Comparison of ENCODE assay signal across 28 mouse cellular contexts in the genomic region with DNA sequence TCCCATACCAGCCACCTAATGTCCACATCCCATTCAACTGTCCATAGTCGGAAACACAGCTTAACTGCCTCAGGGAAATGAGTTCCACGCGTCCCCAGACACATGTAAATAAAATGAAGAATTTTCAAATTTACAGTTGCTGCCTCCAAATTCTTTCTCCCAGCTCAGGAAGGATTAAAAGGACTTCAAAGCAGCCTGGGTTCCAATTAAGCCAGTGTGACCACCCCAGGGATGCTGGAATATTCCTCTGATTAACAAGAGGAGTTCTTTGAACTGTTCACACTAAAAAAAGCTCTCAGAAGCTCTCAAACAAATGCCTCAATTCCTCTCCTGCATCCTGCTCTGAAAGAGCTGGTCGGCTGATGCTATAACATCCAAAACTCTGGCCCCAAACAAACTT. TPM values are rescaled to one million over a fixed set of nuclear protein-coding genes. Genes with fewer than 3 reads are reported as not detected.
DNase-seq lines count a peak whose midpoint lies in the region; ATAC-seq lines count a peak whose summit lies in the region.
"Had no signal": no experiment of that assay in that cellular context is flagged by ENCODE, and none has a peak within 500 bp of the region (broad histone marks: within the 10 kb centered on the region; RNA-seq: fewer than 3 reads in every experiment).

No protein-coding gene starts in this region.

- ATAC-seq in forebrain, embryonic 11.5 days (replicated peaks; ENCODE audit: low FRiP score): no peak
- ATAC-seq in forebrain, embryonic 13.5 days: no peak
- ATAC-seq in limb, embryonic 11.5 days (ENCODE audit: insufficient number of reproducible peaks, low FRiP score, low TSS enrichment, low read depth): no peak
- ATAC-seq in midbrain, embryonic 16.5 days: no peak
- ATAC-seq: hindbrain, postnatal 0 days; inflammation-experienced regulatory T-cells, adult 6 months; intestine, embryonic 16.5 days; Patski had no signal

- H3K9ac ChIP-seq in forebrain, embryonic 11.5 days (ENCODE audit: low read length): no peak overlapping the region
- H3K9ac ChIP-seq in forebrain, embryonic 13.5 days: no peak overlapping the region
- H3K9ac ChIP-seq in limb, embryonic 11.5 days (ENCODE audit: low read length): no peak overlapping the region
- H3K9ac ChIP-seq in midbrain, embryonic 16.5 days (ENCODE audit: low read depth, low read length): no peak overlapping the region
- H3K9ac ChIP-seq: heart, embryonic 13.5 days; hindbrain, embryonic 14.5 days had no signal

- H3K9me3 ChIP-seq in forebrain, embryonic 11.5 days (ENCODE audit: control insufficient read depth, low read length): no peaks in the 10 kb centered on the region
- H3K9me3 ChIP-seq in forebrain, embryonic 13.5 days (replicated peaks): no peaks in the 10 kb centered on the region
- no peaks in the 10 kb centered on the region for H3K9me3 ChIP-seq in limb, embryonic 11.5 days (ENCODE audit: control insufficient read depth, low read length)
- H3K9me3 ChIP-seq in limb, embryonic 10.5 days (replicated peaks): no peaks in the 10 kb centered on the region
- no peaks in the 10 kb centered on the region for H3K9me3 ChIP-seq in midbrain, embryonic 16.5 days (replicated peaks; ENCODE audit: control insufficient read depth, low read length, poor library complexity, severe bottlenecking)
- no peaks in the 10 kb centered on the region for H3K9me3 ChIP-seq in midbrain, embryonic 10.5 days (replicated peaks)
- H3K9me3 ChIP-seq: G1E; heart, embryonic 10.5 days; heart, embryonic 13.5 days had no signal

- H3K4me1 ChIP-seq in forebrain, embryonic 11.5 days (replicated peaks; ENCODE audit: control insufficient read depth, insufficient read depth, low read length): peaks cover 19% of the 10 kb centered on the region
- peaks cover 32% of the 10 kb centered on the region for H3K4me1 ChIP-seq in forebrain, embryonic 13.5 days
- H3K4me1 ChIP-seq in limb, embryonic 11.5 days (ENCODE audit: control insufficient read depth, insufficient read depth, low read length): no peaks in the 10 kb centered on the region
- peaks cover 32% of the 10 kb centered on the region for H3K4me1 ChIP-seq in limb, embryonic 10.5 days
- peaks cover 20% of the 10 kb centered on the region for H3K4me1 ChIP-seq in midbrain, embryonic 16.5 days (ENCODE audit: control insufficient read depth, insufficient read depth, low read length)
- peaks cover 23% of the 10 kb centered on the region for H3K4me1 ChIP-seq in midbrain, embryonic 10.5 days

- WGBS in forebrain, embryonic 11.5 days: 44% methylated on average over 4 of the region's 4 CpGs
- 25% methylated on average over 4 of the region's 4 CpGs for WGBS in forebrain, embryonic 13.5 days
- 41% methylated on average over 4 of the region's 4 CpGs for WGBS in limb, embryonic 11.5 days
- WGBS in limb, embryonic 10.5 days: 62% methylated on average over 4 of the region's 4 CpGs
- 35% methylated on average over 4 of the region's 4 CpGs for WGBS in midbrain, embryonic 16.5 days
- 78% methylated on average over 4 of the region's 4 CpGs for WGBS in midbrain, embryonic 10.5 days

- DNase-seq in forebrain, embryonic 11.5 days (ENCODE audit: low spot score): no peak
- DNase-seq in limb, embryonic 11.5 days (ENCODE audit: low spot score): no peak
- no peak for DNase-seq in limb, embryonic 10.5 days (ENCODE audit: low spot score)
- no peak for DNase-seq in midbrain, embryonic 10.5 days (ENCODE audit: low spot score)
- DNase-seq in forelimb bud, embryonic 11.5 days (ENCODE audit: low read depth, low spot score): peak; percentile 37
- no peak for DNase-seq in adrenal gland, postnatal 36 days
- DNase-seq: adrenal gland, adult 2 months; adrenal gland, postnatal 14 days; B cell, adult 2 months; cerebellum, adult 18-20 months; cerebellum, adult 9-10 months; cerebellum, postnatal 14 days; gastrocnemius, postnatal 10 days; gastrocnemius, postnatal 36 days; heart, adult 2 months; heart, postnatal 14 days; heart, postnatal 4 days had no signal

- peak overlapping the region; percentile 12; the same call in 1 of the 2 replicates for H3K27ac ChIP-seq in forebrain, embryonic 11.5 days (ENCODE audit: low read depth, low read length)
- H3K27ac ChIP-seq in forebrain, embryonic 13.5 days: no peak overlapping the region
- 0 out of 2 replicates have a peak overlapping the region, but pooled peaks have one; percentile 14 for H3K27ac ChIP-seq in limb, embryonic 11.5 days (replicated peaks; ENCODE audit: low read depth, low read length)
- no peak overlapping the region for H3K27ac ChIP-seq in limb, embryonic 10.5 days
- H3K27ac ChIP-seq in midbrain, embryonic 16.5 days (ENCODE audit: low read length): peak overlapping the region; percentile 51; the same call in 1 of the 2 replicates
- H3K27ac ChIP-seq in midbrain, embryonic 10.5 days (replicated peaks): no peak overlapping the region
- H3K27ac ChIP-seq: heart, adult 2 months; heart, embryonic 10.5 days; heart, embryonic 13.5 days; hindbrain, embryonic 14.5 days; hindbrain, postnatal 0 days had no signal

- H3K4me2 ChIP-seq in forebrain, embryonic 11.5 days (ENCODE audit: low read depth, low read length, severe bottlenecking): no peak overlapping the region
- H3K4me2 ChIP-seq in forebrain, embryonic 13.5 days: no peak overlapping the region
- no peak overlapping the region for H3K4me2 ChIP-seq in limb, embryonic 11.5 days (ENCODE audit: low read depth, severe bottlenecking)
- no peak overlapping the region for H3K4me2 ChIP-seq in midbrain, embryonic 16.5 days (ENCODE audit: low read length)
- H3K4me2 ChIP-seq: heart, embryonic 13.5 days; hindbrain, embryonic 14.5 days had no signal

- no peaks in the 10 kb centered on the region for H3K36me3 ChIP-seq in forebrain, embryonic 11.5 days (ENCODE audit: control insufficient read depth, insufficient read depth, low read length)
- peaks cover 15% of the 10 kb centered on the region; the same call in 1 of the 2 replicates for H3K36me3 ChIP-seq in forebrain, embryonic 13.5 days (ENCODE audit: poor library complexity, severe bottlenecking)
- H3K36me3 ChIP-seq in limb, embryonic 11.5 days (ENCODE audit: control insufficient read depth, insufficient read depth, low read length): no peaks in the 10 kb centered on the region
- H3K36me3 ChIP-seq in limb, embryonic 10.5 days: peaks cover 42% of the 10 kb centered on the region
- H3K36me3 ChIP-seq in midbrain, embryonic 16.5 days (ENCODE audit: control insufficient read depth, insufficient read depth, low read length): no peaks in the 10 kb centered on the region
- H3K36me3 ChIP-seq in midbrain, embryonic 10.5 days: peaks cover 14% of the 10 kb centered on the region

- no peak overlapping the region for H3K4me3 ChIP-seq in forebrain, embryonic 11.5 days (ENCODE audit: low read depth, low read length)
- no peak overlapping the region for H3K4me3 ChIP-seq in forebrain, embryonic 13.5 days
- no peak overlapping the region for H3K4me3 ChIP-seq in limb, embryonic 11.5 days (ENCODE audit: low read depth, low read length)
- no peak overlapping the region for H3K4me3 ChIP-seq in limb, embryonic 10.5 days
- H3K4me3 ChIP-seq in midbrain, embryonic 16.5 days (ENCODE audit: low read depth, low read length): no peak overlapping the region
- no peak overlapping the region for H3K4me3 ChIP-seq in midbrain, embryonic 10.5 days
- H3K4me3 ChIP-seq: heart, adult 2 months; heart, embryonic 10.5 days; heart, embryonic 13.5 days had no signal

- no peaks in the 10 kb centered on the region for H3K27me3 ChIP-seq in forebrain, embryonic 11.5 days (ENCODE audit: control insufficient read depth, insufficient read depth, low read length)
- H3K27me3 ChIP-seq in forebrain, embryonic 13.5 days: no peaks in the 10 kb centered on the region
- H3K27me3 ChIP-seq in limb, embryonic 11.5 days (ENCODE audit: control insufficient read depth, insufficient read depth, low read length): no peaks in the 10 kb centered on the region
- no peaks in the 10 kb centered on the region for H3K27me3 ChIP-seq in limb, embryonic 10.5 days (ENCODE audit: low read depth, poor library complexity, severe bottlenecking)
- H3K27me3 ChIP-seq in midbrain, embryonic 16.5 days (ENCODE audit: control insufficient read depth, insufficient read depth, low read depth, low read length): no peaks in the 10 kb centered on the region
- no peaks in the 10 kb centered on the region for H3K27me3 ChIP-seq in midbrain, embryonic 10.5 days (ENCODE audit: low read depth, poor library complexity, severe bottlenecking)
- H3K27me3 ChIP-seq: CH12.LX, Patski had no signal

RNA-seq across cellular contexts. Expression of a gene that starts 53.0 kb away (rescaled TPM):
- 52.7 and 53.8 TPM in 2 replicates for polyA plus RNA-seq in forebrain, embryonic 11.5 days (2014; fragmentation: Nextera tagmentation; extraction: Ambion mirVana)
- polyA plus RNA-seq in forebrain, embryonic 13.5 days (2015; fragmentation: Nextera tagmentation; extraction: Ambion mirVana): 43.1 and 44.5 TPM in 2 replicates
- 51.5 and 57.4 TPM in 2 replicates for polyA plus RNA-seq in limb, embryonic 11.5 days (2014; fragmentation: Nextera tagmentation; extraction: Ambion mirVana)
- 68.7 and 68.9 TPM in 2 replicates for polyA plus RNA-seq in limb, embryonic 10.5 days (2016; fragmentation: Nextera tagmentation; extraction: Ambion mirVana)
- 31.2 and 32.0 TPM in 2 replicates for polyA plus RNA-seq in midbrain, embryonic 16.5 days (2015; fragmentation: Nextera tagmentation; extraction: Ambion mirVana)
- 57.9 and 59.9 TPM in 2 replicates for polyA plus RNA-seq in midbrain, embryonic 10.5 days (2016; fragmentation: Nextera tagmentation; extraction: Ambion mirVana)
- 10 to 100 TPM; 13.9 to 17.8 TPM for total RNA-seq in adrenal gland, postnatal 36 days (2021)

RNA-seq across cellular contexts. Expression of a gene that starts 53.1 kb away (rescaled TPM):
- 42.2 and 51.2 TPM in 2 replicates for polyA plus RNA-seq in forebrain, embryonic 11.5 days (2014; fragmentation: Nextera tagmentation; extraction: Ambion mirVana)
- polyA plus RNA-seq in forebrain, embryonic 13.5 days (2015; fragmentation: Nextera tagmentation; extraction: Ambion mirVana): 35.7 and 37.8 TPM in 2 replicates
- polyA plus RNA-seq in limb, embryonic 11.5 days (2014; fragmentation: Nextera tagmentation; extraction: Ambion mirVana): 58.1 and 58.8 TPM in 2 replicates
- 66.8 and 71.8 TPM in 2 replicates for polyA plus RNA-seq in limb, embryonic 10.5 days (2016; fragmentation: Nextera tagmentation; extraction: Ambion mirVana)
- polyA plus RNA-seq in midbrain, embryonic 16.5 days (2015; fragmentation: Nextera tagmentation; extraction: Ambion mirVana): 19.2 and 20.0 TPM in 2 replicates
- 54.9 and 58.6 TPM in 2 replicates for polyA plus RNA-seq in midbrain, embryonic 10.5 days (2016; fragmentation: Nextera tagmentation; extraction: Ambion mirVana)
- 10 to 100 TPM; 15.0 to 23.0 TPM for total RNA-seq in adrenal gland, postnatal 36 days (2021)

Comparison
In these comparisons a context has a peak if more than half of its experiments do, and no peak if none do; other contexts are left out.
1. H3K27ac ChIP-seq: peak in forebrain, embryonic 11.5 days (single experiment), limb, embryonic 11.5 days (single experiment) and midbrain, embryonic 16.5 days (single experiment); none in forebrain, embryonic 13.5 days (single experiment), limb, embryonic 10.5 days (single experiment) and midbrain, embryonic 10.5 days (single experiment).